Mouse (Mus musculus): ENCODE measurements around the gene Nectin1.

Nectin1 gene

DNA sequence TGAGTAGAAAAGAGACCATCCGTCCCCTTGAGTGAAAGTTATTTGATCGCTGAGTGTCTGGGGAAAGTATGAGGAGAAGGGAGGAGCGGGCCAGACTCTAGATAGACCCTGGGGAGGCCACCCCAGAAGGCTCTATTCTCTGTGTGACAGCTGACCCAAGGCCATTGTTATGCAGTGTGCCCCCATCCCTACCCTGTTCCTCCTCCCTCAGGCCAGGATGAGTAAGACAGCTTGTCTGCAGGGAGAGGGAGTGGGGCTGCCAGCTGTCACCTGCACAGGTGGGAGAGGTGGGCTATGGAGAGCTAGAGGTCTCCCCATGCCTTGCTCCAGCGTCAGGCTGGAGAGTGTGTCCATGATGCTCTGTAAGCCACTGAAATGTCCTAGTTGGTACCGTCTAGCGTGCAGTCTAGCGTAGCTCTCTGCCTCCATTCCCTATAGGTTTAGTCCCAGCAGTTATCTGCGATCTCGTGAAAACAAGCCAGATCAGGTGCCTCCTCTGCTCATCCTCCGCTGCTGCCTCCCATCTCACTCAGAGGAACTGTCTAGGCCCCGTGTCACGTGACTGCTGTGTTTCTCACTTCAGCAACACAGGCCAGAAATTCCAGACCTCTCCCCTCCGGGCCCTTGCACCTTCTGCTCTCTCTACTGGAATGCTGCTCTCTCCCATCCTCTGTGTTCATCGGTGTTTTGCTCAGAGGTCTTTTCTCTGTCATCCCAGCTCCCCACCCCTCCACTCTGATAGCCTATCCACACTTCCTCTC, 21.8 kb downstream of the Nectin1 start:
- no peak for DNase-seq (ENCODE audit: low spot score in 2 of 2)

DNA sequence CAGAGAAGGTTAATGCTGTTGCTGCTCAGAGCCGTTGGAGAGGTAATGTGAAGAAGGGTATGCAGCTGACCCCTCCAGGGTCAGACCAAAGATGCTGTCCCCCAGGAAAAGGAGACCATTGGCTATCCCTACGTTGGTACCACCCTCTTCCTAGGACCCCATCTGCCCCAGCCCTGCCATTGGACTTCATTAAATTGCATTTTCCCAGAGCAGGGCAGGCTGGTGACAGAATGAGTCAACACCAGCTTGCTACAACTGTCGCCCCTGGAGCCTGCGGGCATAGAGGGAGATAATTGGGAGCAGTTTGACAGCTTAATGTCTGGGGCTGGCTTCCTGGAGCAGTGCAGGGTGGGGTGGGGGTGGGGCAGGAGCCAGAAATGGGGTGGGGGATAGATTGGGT, 25.0 kb downstream of the Nectin1 start:
- no peak for DNase-seq (ENCODE audit: low spot score in 2 of 2)

DNA sequence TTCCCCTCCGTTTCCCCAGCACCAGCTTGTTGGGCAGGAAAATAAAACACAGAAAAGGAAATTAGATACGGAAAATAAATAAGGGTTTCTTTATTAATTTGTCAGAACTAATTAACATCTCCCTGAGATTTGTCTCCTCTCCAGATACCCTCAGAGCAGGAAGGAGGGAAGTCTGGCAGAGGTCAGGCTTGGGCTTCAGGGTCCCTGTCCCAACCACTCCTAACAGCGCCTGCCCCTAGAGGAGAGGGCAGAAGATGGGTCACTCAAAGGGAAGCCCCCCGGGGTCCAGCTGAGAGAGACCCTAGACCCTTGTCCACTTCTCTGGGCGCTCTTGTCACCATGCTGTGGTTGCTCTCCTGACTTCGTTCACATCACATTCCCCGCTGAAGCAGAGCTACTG, 25.4 kb downstream of the Nectin1 start:
- no peak for DNase-seq (ENCODE audit: low spot score in 2 of 2)

DNA sequence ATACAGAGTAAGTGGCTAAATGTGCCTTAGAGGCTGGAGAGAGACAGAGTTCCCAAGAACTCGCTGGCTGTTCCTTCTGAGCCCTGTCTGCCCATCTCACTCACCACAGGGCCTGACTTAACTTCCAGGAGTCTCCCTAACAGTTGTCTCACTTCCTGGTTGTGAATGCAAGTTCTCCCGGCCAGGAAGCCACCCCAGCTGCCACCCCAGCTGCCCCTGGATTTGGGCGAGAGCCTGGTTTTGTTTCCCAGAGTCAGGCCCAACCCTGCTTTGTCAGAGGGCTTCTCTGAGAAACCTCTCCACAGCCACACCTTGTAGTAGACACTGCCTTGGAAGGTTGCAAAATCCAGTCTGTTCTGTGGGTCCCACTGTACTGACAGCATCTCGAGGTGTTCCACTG, 26.2 kb downstream of the Nectin1 start:
- DNase-seq (ENCODE audit: low spot score in 2 of 2), result no peak

DNA sequence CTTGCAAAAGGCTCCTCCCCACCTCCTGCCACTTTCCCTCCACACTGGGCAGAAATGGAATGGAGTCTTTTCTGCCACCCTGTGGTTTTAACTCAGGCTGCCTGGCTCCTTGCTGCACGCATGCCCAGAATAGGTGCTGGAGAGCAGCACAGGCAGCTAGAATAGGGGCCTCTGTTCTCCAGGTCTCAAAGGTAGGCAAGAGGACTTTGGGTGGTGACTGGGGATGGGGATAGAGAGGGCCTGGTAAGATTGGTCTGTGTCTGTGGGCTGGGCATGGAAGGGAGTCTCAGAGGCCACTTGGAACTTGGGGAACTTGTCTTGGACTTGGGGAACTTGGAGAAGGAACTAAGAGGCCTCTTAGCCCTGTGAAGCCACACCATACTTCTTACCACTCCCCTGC, 27.3 kb downstream of the Nectin1 start:
- DNase-seq (ENCODE audit: low spot score in 2 of 2), result no peak

DNA sequence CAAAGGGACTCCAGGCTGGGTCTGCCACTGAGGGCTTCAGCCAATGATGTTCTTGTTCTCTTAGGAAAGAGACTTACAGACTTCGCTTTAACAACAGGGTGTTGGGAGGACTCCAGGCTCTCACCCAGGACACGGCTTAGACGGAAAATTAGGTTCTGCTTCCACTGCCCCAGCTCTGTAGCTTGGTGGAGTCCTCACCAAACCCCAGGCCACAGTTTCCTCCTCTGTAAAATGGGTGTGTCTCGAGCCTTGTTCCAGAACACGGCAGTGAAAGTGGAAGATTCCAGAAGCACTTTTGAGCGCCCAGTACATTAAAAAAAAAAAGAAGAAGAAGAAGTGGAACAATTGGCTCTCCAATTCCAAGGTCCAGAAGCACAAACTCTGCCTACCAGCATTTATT, 28.7 kb downstream of the Nectin1 start:
- no peak for DNase-seq (ENCODE audit: low spot score in 2 of 2)

DNA sequence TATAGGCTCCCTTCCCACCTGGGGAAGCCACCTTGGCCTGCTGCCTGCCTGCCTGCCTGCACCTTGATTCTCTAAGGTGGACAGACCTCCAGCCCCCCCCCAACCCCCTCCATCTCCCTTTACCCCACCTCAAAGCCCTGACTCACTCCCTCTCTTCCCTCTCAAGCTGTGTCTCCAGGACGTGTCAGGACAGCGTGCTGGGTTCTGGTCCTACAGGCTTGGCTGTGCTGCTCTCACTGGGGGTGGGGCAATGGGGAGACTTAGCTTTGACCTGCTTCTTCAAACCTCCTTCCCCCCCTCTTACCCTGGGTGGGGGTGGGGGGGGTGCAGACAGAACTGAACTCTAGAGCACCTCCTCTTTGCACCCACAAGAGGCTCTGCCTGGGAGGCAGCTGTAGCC, 29.7 kb downstream of the Nectin1 start:
- no peak for DNase-seq (ENCODE audit: low spot score in 2 of 2)

DNA sequence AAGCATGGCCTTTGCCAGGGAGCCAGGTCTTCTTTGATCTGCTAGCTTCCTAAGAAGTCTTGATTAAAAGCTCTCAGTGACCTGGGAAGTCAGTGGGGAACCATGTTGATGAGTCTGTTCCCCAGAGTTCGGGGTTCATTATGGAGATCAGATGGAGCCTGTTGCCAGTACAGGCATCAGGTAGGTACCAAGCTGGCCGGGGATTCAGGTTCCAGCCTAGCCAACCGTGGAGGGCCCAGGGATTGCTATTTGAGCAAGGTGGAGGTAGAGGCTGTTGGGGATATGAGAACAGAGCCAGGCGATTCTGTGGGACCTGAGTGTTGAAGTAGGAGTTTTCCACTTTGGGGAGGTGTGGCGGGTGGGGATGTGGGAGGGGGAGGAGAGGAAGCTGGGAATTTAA, 30.6 kb downstream of the Nectin1 start:
- DNase-seq (ENCODE audit: low spot score in 2 of 2), result no peak

DNA sequence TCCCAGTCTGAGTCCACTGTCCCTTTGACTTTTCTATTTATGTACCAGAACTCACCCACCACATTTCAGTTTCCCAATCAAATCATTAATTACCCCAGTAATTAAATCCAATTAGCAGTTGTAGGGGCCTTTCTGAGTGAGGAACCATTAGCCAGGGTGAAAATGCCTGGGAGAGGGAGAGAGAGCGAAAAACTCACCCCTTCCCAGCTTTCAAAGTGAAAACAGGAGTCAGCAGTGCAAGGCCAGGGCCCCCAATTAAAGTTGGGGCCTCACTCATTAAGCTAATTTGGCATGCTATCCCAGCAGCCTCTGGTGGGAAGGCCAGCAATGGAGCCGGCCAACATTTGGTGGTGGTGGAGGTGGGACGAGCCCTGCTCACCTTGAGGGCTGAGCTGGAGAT, 32.4 kb downstream of the Nectin1 start:
- no peak for DNase-seq (ENCODE audit: low spot score in 2 of 2)

DNA sequence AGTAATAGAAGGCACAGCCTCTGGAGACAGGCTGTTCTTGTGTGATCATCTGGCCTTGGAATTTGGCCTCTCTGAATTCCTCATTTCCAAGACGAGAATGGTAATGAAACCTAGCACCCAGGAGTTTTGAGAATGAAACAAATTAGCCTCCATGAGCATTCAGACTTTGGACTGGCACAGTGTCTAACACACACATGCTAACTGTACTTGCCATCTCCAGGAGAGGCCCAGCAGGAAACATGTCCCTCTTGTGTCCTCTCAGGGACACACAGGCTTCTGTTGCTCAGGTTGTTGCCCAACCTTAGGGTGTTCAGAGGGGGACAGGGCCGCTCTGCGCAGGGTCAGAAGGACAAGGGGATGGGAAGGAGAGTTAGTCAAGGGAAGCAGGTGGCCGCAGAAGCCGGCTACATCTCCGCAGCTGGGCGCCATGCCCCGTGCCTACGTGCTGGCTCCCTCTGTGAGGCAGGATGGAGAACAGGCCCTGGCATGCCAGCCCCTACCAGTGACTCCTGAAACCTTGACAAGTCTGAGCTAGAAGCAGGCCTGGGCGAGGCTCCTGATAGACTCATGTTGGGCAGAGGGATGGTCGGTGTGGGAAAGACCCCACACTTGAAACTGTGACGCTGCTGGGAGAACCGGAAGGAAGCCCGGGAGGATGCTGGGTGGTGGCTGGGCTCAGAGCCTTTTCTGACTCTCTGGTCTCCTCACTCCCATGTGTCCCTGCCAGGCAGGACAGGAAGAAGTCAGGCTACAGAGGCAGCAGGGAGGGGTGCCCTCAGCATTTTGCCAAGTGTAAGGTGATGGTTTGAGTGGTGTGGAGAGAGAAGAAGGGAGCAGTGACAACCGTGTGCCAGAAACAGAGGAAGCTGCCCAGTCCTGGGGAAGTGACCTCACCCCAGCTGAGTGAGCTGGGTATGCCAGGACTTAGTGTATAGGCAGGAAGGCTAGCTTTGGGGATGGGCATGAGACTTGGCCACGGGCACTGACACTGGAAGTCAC, 33.9 kb downstream of the Nectin1 start:
- no peak for DNase-seq (ENCODE audit: low spot score in 2 of 2)

DNA sequence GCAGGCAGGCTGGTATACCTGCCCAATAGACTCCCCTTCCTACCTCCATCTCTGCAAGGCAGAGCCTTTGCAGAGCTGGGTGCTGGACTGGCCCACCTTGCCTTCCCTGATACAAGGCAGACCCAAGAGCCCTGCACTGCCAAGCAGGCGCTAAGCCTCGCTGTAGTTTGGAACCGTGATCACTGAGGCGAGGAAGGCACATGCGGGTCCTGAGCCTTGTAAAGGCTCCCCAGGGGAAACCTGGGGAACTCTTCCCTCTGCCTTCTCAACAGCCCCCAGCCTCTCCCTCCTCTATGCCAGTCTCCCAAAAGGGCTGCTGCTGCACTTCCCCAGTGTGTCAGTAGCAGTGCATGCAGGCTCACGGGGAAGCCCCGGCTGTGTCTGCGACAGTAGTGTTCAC, 37.1 kb downstream of the Nectin1 start:
- DNase-seq (ENCODE audit: low spot score in 2 of 2), result no peak

DNA sequence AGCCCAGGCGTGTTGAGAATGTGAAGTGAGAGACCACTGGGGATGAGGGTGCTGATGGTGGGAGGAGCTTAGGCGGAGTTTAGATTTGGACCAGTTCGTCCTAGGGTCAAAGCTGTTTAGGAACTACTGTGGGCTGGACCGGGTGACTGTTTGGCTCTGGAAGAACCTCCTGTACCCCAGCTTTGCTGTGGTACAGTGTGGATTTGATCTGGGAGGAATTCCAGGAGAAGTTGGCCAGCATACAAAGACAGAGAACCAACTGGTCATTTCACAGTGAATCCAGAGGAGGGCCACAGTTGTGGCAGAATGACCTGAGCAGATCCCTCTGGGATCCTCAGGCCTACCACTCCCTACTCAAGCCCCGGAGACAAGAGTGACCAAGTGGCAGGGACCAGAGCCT, 38.6 kb downstream of the Nectin1 start:
- no peak for DNase-seq (ENCODE audit: low spot score in 2 of 2)

DNA sequence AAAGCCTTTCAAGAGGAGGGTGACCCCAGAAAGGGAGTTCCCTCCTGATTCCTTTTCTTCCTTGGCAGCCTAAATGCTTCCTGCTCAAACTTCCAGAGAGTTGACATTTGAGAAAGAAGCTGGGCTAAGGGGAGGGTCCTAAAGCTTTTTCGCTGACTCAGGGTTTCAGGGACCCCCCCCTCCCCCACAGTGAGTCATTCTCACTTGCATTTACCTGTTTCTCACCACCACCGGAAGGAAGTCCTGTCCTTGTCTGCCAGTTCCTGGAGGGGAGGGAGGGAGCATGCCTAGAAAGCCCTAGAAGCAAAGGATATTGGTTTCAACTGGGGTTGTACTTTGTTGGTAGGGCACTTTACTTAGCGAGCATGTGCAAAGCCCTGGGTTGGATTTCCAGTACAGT, 40.2 kb downstream of the Nectin1 start:
- no peak for DNase-seq (ENCODE audit: low spot score in 2 of 2)

DNA sequence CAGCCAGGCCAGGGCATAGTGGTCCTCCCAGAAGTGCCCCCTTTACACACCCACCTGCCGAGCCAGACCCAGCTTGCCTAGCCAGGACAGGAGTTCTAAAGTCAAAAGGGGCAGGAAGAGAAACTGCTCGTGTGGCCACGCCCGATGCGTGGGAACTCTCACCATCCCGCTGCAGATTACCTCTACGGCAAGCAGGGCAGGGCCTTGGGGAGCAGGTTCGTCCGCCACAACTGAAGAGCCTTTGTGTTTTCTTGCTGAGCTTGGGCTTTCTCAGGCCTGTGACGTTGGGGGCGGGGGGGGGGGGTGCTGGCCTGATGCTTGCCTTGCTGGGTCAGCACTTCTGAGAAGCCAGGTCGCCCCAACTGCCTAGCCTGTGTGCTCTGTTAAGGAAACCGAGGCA, 41.1 kb downstream of the Nectin1 start:
- DNase-seq (ENCODE audit: low spot score in 2 of 2), result no peak

DNA sequence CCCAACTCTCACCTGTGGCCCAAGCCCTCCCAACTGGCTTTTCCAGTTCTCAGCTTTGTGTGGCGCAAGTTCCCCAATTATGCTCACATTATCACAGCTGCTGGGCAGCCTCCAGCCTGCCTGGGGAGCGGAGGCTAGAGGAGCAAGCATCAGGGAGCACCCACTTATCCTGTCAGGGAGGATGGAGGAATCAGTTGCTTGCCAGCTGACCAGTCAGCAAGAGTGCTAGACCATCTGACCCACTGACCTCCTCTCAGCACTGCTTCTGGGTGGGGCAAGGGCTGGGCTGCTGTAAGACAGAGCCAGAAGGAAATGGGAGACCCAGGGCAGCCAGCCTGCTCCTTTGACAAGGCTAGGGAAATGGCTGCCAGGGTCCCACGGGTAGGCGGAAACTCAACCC, 43.8 kb downstream of the Nectin1 start:
- DNase-seq (ENCODE audit: low spot score in 2 of 2), result no peak

DNA sequence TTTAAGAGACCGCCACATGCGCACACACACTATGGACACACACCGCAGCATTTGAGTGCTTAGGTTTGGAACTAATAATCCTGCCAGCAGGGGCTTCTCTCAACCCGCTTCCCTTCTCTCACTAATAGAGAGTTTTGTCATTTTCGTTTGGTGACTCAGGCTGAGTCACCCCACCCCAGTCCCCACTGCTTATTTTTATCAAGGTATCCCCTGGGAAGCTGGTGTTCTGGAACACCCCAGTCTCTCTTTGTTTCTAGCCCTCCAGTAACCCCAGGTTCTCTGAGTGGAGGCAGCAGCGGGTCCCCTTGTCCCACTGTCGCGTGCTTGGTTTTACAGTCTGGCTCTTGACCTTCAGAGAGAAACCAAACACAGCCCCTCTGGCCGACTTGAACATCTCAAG, 48.9 kb downstream of the Nectin1 start:
- DNase-seq (ENCODE audit: low spot score in 2 of 2), result no peak

DNA sequence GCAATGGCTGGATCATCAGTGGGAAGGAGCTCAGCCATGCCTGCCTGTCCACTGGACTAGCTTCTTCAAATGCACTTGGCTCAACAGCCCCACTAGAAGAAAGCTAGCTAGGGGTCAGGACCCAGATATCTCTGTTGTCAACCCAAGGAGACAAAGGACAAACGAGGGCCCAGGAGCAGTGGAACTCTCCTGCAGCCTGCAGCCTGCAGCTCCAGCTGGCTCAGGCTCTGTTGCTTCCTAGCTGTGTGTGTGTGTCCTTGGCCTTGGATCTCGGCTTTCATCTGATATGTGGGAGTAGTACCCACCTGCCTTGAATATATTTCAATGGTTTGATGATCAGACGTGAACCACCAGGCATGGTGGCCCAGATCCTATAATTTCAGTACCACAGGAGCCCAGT, 49.6 kb downstream of the Nectin1 start:
- DNase-seq (ENCODE audit: low spot score in 2 of 2), result no peak

DNA sequence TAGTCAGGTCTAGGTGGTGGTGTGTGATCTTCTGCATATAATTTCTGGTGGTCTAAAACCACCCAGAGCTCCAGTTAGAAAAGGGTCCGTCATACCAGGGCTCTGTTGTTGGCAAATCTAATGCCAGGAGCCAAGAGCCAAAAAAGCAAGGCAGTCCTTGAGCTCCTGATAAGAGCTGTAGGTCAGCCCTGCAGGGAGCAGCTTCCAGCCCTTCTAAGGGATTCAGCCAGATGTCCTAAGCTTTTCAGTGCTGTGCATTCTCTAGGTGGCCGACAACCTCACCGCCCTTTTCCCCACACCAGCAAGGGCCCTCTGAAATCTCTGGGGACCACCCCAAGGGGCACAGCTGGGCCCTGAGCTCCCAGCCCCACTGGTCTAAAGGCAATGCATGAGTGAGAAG, 52.2 kb downstream of the Nectin1 start:
- DNase-seq (ENCODE audit: low spot score in 2 of 2), result no peak

DNA sequence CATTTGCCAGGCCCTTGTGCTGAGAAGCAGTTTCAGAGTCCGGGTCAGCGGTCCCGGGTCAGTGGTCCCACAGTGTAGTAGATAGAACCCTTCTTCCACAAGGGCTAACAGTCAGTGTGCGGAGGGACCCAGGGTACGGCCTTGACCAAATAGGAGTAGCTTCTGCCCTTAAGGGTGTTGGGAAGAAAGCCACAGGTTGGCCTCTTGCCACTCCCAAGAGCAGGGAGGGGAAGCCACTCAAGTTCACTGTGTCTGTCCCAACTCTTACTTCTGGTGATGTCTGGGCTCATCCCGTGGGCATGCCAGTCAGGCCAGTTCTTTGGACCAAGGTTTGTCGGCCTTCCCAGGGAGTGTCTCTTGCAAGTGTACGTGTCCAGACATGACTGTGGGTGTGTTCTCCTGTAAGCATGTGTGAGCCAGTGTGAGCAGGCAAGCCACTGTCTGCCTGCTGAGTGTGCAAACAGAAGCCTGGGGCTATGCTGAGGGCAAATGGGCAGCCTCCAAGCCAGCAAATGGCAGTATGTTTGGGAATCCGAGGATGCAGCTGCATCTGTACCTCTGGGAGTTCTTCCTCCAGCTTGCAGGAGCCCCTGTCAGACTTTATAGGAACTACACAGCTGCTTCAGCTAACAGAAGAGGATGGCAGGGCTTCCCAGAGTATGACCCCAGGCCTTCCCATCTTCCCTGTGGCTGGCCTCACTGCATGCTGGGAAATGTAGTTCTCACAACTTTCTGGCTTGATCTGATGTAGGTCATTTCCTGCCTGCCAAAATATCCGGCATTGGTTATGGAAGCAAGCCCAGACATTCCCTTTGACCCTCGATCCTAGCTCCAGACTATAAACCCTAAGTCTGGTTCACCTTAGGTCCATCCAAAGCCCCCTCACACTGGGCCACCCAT, 53.3 kb downstream of the Nectin1 start:
- peak; percentile 44 to 55 for DNase-seq (ENCODE audit: low spot score in 2 of 2)

DNA sequence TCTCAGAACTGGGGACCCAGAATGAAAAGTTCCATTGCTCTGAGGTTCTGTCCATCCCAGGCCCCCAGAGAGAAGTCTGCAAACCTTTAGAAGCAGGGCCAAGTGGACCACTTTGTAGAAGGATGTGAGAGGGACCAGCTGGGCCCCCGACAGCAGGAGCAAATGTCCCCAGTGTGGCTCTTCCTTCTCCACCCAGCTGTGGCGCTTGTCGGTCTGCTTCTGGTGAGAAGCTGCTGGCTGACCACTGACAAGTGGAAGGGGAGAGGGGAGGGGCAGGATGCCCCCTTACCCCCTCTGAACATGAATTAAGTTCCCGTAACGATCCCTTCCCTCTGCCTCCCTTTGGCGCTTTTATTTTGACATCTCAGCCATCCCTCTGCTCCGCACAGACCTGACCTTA, 54.0 kb downstream of the Nectin1 start:
- no peak for DNase-seq (ENCODE audit: low spot score in 2 of 2)

DNA sequence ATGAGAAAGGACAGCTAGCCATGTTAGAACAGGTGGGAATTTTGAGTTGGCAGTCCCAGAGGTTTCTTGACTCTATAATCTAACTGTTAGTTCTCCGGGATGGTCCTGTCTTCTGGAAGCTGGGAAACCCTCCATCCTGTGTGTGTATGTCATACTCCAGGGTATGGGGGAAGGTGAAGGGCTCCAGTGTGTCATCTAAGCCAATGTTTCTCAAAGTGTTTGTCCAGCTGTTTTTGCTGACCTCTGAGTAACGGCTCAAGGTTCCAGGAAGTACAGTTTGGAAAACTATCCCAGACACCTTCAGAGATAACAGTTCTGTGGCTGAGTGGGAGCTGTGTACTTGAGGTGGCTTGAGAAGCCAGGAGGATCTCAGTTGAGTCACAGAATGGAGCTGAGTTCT, 56.7 kb downstream of the Nectin1 start:
- DNase-seq (ENCODE audit: low spot score in 2 of 2), result no peak

DNA sequence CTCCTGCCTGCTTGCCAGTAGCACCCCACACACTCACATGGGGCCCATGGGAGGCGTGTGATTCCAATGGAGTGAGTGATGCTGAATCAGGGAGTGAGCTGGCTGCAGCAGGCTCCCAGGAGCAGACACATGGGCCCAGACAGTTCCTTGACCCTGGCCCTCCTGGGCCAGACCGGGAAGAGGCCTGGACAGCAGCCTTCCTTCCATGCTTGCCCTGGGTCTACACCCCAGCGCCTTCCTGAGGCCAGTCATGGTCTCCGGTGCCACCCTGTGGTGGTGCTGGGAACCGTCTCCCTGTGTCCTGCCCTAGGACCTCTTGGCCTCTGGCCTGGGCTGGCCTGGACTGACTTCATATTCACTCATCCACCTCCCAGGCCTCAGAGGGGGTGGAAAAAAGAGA, 58.1 kb downstream of the Nectin1 start:
- DNase-seq (ENCODE audit: low spot score in 2 of 2), result peak; percentile 82 to 85

All from heart, adult 9 months (tissue).